9 mouse cellular contexts compared by ENCODE assay signal in genomic region chr8:83660545-83660944, GRCm38 (mm10). TPM values are rescaled to one million over a fixed set of nuclear protein-coding genes. Genes with fewer than 3 reads are reported as not detected.
DNase-seq lines count a peak whose midpoint lies in the region; ATAC-seq and TF ChIP-seq lines count a peak whose summit lies in the region.
"Had no signal": no experiment of that assay in that cellular context is flagged by ENCODE, and none has a peak within 500 bp of the region (broad histone marks: within the 10 kb centered on the region; RNA-seq: fewer than 3 reads in every experiment).

No protein-coding gene starts in this region.

- 8% methylated on average over 8 of the region's 8 CpGs for WGBS in embryonic facial prominence, embryonic 15.5 days
- WGBS in hindbrain, embryonic 15.5 days = 7% methylated on average over 8 of the region's 8 CpGs

- no peak for DNase-seq in left cerebral cortex, adult 2 months (ENCODE audit: extremely low spot score in 1 of 2, low spot score in 2 of 2)
- DNase-seq in left cerebral cortex, adult 11 months (ENCODE audit: low spot score) = no peak
- DNase-seq in neural tube, embryonic 10.5 days (ENCODE audit: extremely low spot score, low spot score) = peak; percentile 34
- DNase-seq in spleen, postnatal 36 days (ENCODE audit: low spot score in 2 of 2) = no peak
- DNase-seq in gastrocnemius, postnatal 4 days (ENCODE audit: low spot score in 2 of 2) = no peak
- DNase-seq in adrenal gland, adult (ENCODE audit: inconsistent age in 2 of 2, low spot score in 1 of 2) = no peak

- TF ChIP-seq CTCF in left cerebral cortex, adult 2 months (IDR thresholded peaks at IDR 0.05) = no peak

- no peak overlapping the region; the same call in 1 of the 2 replicates for H3K9ac ChIP-seq in embryonic facial prominence, embryonic 15.5 days
- no peak overlapping the region for H3K9ac ChIP-seq in hindbrain, embryonic 15.5 days

- peaks cover 65% of the 10 kb centered on the region for H3K4me1 ChIP-seq in embryonic facial prominence, embryonic 15.5 days
- peaks cover 36% of the 10 kb centered on the region for H3K4me1 ChIP-seq in hindbrain, embryonic 15.5 days (replicated peaks)

- peaks cover 22% of the 10 kb centered on the region for H3K36me3 ChIP-seq in embryonic facial prominence, embryonic 15.5 days
- H3K36me3 ChIP-seq in hindbrain, embryonic 15.5 days = no peaks in the 10 kb centered on the region

- ATAC-seq in embryonic facial prominence, embryonic 15.5 days (ENCODE audit: insufficient number of reproducible peaks, low FRiP score, low TSS enrichment, low read depth) = peak; percentile 16; the same call in 1 of the 2 replicates
- peak; percentile 3; the same call in 1 of the 2 replicates for ATAC-seq in hindbrain, embryonic 15.5 days (ENCODE audit: low FRiP score, low read depth)
- ATAC-seq: Patski had no signal

- H3K4me2 ChIP-seq in embryonic facial prominence, embryonic 15.5 days (replicated peaks) = peak overlapping the region; percentile 41
- H3K4me2 ChIP-seq in hindbrain, embryonic 15.5 days = peak overlapping the region; percentile 27; the same call in 1 of the 2 replicates

- H3K4me3 ChIP-seq in left cerebral cortex, adult 2 months = no peak overlapping the region
- peak overlapping the region; percentile 22 for H3K4me3 ChIP-seq in embryonic facial prominence, embryonic 15.5 days (replicated peaks)
- no peak overlapping the region for H3K4me3 ChIP-seq in hindbrain, embryonic 15.5 days

- no peaks in the 10 kb centered on the region for H3K27me3 ChIP-seq in embryonic facial prominence, embryonic 15.5 days
- no peaks in the 10 kb centered on the region for H3K27me3 ChIP-seq in hindbrain, embryonic 15.5 days
- H3K27me3 ChIP-seq: Patski had no signal

- intact Hi-C loops in left cerebral cortex, adult 2 months (cut with DNase I) = loop anchor here (5.0 kb wide), 1 partner anchor 62 kb away; no protein-coding TSS in a partner anchor

- H3K27ac ChIP-seq in left cerebral cortex, adult 2 months = peak overlapping the region; percentile 71
- peak overlapping the region; percentile 76 for H3K27ac ChIP-seq in embryonic facial prominence, embryonic 15.5 days (replicated peaks)
- 0 out of 2 replicates have a peak overlapping the region, but pooled peaks have one; percentile 35 for H3K27ac ChIP-seq in hindbrain, embryonic 15.5 days (replicated peaks)

- no peaks in the 10 kb centered on the region for H3K9me3 ChIP-seq in embryonic facial prominence, embryonic 15.5 days (replicated peaks)
- no peaks in the 10 kb centered on the region for H3K9me3 ChIP-seq in hindbrain, embryonic 15.5 days

RNA-seq across cellular contexts. Expression of gene Ptger1, which starts 5.9 kb away (rescaled TPM):
- 1 to 10 TPM in 1 of 2 experiments, under 1 TPM in 1; 0.95 to 2.2 TPM for total RNA-seq in left cerebral cortex, adult 2 months (2021)
- polyA plus RNA-seq in embryonic facial prominence, embryonic 15.5 days (2015; fragmentation: Nextera tagmentation; extraction: Ambion mirVana) = 1.2 and 1.4 TPM in 2 replicates
- 1.00 and 1.0 TPM in 2 replicates for polyA plus RNA-seq in hindbrain, embryonic 15.5 days (2015; fragmentation: Nextera tagmentation; extraction: Ambion mirVana)
- total RNA-seq in gastrocnemius, postnatal 4 days (2021) = under 1 TPM; 0.49 to 0.98 TPM

RNA-seq across cellular contexts. Expression of gene Gipc1, which starts 8.1 kb away (rescaled TPM):
- total RNA-seq in left cerebral cortex, adult 2 months (2021) = 10 to 100 TPM; 84.6 to 88.2 TPM
- polyA plus RNA-seq in embryonic facial prominence, embryonic 15.5 days (2015; fragmentation: Nextera tagmentation; extraction: Ambion mirVana) = 180 and 192 TPM in 2 replicates
- polyA plus RNA-seq in hindbrain, embryonic 15.5 days (2015; fragmentation: Nextera tagmentation; extraction: Ambion mirVana) = 132 and 133 TPM in 2 replicates
- 10 to 100 TPM; 42.5 to 51.7 TPM for total RNA-seq in gastrocnemius, postnatal 4 days (2021)

RNA-seq across cellular contexts. Expression of gene Pkn1, which starts 38.4 kb away (rescaled TPM):
- 10 to 100 TPM; 60.9 to 65.6 TPM for total RNA-seq in left cerebral cortex, adult 2 months (2021)
- polyA plus RNA-seq in embryonic facial prominence, embryonic 15.5 days (2015; fragmentation: Nextera tagmentation; extraction: Ambion mirVana) = 23.7 and 25.8 TPM in 2 replicates
- polyA plus RNA-seq in hindbrain, embryonic 15.5 days (2015; fragmentation: Nextera tagmentation; extraction: Ambion mirVana) = 27.1 and 30.9 TPM in 2 replicates
- 10 to 100 TPM; 56.6 to 60.0 TPM for total RNA-seq in gastrocnemius, postnatal 4 days (2021)

RNA-seq across cellular contexts. Expression of gene Dnajb1, which starts 52.6 kb away (rescaled TPM):
- 10 to 100 TPM; 50.1 to 71.0 TPM for total RNA-seq in left cerebral cortex, adult 2 months (2021)
- 75.2 and 76.6 TPM in 2 replicates for polyA plus RNA-seq in embryonic facial prominence, embryonic 15.5 days (2015; fragmentation: Nextera tagmentation; extraction: Ambion mirVana)
- 58.1 and 60.9 TPM in 2 replicates for polyA plus RNA-seq in hindbrain, embryonic 15.5 days (2015; fragmentation: Nextera tagmentation; extraction: Ambion mirVana)
- 10 to 100 TPM; 17.7 to 20.6 TPM for total RNA-seq in gastrocnemius, postnatal 4 days (2021)

RNA-seq across cellular contexts. Expression of gene Tecr, which starts 52.8 kb away (rescaled TPM):
- total RNA-seq in left cerebral cortex, adult 2 months (2021) = 100 to 1,000 TPM; 572 to 605 TPM
- polyA plus RNA-seq in embryonic facial prominence, embryonic 15.5 days (2015; fragmentation: Nextera tagmentation; extraction: Ambion mirVana) = 540 and 549 TPM in 2 replicates
- 1,382 and 1,396 TPM in 2 replicates for polyA plus RNA-seq in hindbrain, embryonic 15.5 days (2015; fragmentation: Nextera tagmentation; extraction: Ambion mirVana)
- total RNA-seq in gastrocnemius, postnatal 4 days (2021) = 100 to 1,000 TPM; 276 to 303 TPM
